Mouse (Mus musculus) right cerebral cortex, postnatal 36 days (tissue): Measurements from ENCODE around the gene Glis1.

Experiments
- DNase-seq, 2 experiments: peaks; one replicate each; pipeline ENCODE4 v3.0.0; 2022; ENCODE audit warnings: low spot score in 2 of 2, mixed read lengths in 1 of 2

Gene Glis1

GRCm38 (mm10) chr4:107434356-107435237 lies at the start of gene Glis1:
Glis1 (plus strand) TSS chr4:107434591.
- peak; percentile 39 to 58 for DNase-seq

- DNase-seq, result no peak
These were observed 47.4 kb upstream of the Glis1 start for GRCm38 (mm10) chr4:107387038-107387437.

- DNase-seq, result no peak
These were observed 46.9 kb upstream of the Glis1 start for GRCm38 (mm10) chr4:107387465-107387864.

DNA sequence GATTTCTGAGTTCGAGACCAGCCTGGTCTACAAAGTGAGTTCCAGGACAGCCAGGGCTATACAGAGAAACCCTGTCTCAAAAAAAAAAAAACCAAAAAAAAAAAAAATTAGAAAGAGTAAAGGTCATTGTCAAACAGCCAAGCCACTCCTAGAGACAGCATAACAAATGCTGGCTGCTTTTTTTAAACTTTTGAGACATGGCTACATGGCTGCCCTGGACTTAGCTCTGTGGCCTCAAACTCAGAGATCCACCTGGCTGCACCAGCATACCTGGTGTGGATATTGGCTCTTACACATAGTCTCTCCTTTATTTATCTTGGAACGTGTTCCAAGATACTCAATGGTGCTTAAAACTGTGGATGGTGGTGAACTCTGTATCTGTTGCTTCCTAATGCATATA lies 46.1 kb upstream of the Glis1 start:
- DNase-seq, result no peak

GRCm38 (mm10) chr4:107389345-107389744 lies 45.0 kb upstream of the Glis1 start:
- no peak for DNase-seq

DNA sequence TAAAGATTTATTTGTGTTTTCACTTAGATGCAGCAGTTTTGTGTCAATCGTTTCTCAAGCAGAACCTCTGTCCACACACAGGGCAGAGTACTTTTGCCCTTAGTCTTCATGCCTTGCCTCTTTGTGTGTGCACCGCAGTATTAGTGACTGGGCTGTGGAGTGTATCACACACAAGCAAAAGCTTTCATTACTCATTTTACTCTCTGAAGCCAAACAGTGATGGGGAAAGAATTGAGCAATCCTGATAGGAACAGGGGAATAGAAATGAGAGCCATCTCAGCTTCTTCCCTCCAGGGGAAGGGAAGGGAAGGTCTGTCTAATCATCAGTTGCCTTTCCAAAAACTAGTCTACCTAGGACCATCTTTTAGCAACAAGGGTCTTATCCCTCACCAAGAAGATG lies 40.6 kb upstream of the Glis1 start:
- DNase-seq, result no peak

DNA sequence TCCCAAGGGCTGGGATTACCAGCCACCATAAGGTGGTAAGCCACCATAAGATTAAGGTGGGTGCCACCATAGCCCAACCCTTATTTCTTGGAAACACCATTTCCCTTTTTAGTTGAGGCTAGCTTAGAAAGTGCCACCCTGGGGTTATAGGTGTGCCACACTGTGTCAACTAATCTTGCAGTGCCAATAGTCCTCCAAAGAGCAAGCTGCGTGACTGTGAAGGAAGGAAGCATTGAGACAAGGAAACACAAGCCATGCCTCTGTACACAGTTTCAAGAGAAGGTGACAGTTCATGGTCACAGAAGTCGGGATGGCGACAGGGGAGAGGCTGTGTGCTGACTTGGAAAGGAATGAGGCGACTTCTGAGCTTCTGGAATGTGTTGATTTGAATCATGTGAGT lies 14.2 kb upstream of the Glis1 start:
- no peak for DNase-seq

DNA sequence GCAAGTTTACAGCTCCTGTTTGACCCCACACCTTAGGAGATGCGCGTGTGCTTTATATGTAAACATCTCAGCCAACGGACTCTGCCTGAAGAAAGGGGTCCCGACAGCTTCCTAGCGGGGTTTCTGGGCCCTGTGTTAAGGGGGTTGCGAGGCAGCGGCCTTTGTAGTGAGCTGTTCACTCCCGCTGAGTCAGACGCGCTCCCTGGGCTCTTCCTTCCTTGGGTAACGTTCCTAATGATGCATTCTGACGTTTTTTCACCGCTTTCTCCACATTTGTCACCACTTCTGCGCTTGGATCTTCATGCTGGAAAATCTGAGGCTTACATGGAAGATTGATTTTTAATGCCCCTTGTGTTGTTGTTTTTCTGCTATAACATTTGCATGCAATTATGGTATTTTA lies 12.7 kb upstream of the Glis1 start:
- no peak for DNase-seq

- no peak for DNase-seq
These were observed 12.2 kb upstream of the Glis1 start for GRCm38 (mm10) chr4:107422176-107422575.

DNA sequence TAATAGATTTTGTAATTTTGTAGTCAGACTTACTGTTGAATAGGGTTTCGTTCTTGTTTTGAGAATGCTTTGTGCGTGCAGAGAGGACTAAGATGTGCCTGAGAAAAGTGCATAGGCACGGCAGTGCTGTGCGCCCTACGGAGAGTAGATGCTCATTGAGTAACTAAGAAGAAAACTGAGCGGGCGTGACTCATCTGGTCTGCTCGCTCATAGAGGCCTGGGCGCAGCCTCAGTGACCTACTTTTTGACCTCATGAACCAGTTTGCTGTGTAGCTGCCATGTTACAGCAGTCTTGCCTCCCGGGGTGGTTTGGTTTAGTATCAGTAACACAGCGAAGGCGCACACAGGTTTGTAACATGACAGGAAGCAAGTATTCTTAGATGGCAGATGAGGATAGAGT lies 8.8 kb upstream of the Glis1 start:
- no peak for DNase-seq

GRCm38 (mm10) chr4:107426631-107427030 lies 7.8 kb upstream of the Glis1 start:
- peak in 1 of 2 experiments; percentile 34 for DNase-seq

GRCm38 (mm10) chr4:107432717-107433116 lies 1.7 kb upstream of the Glis1 start:
- peak; percentile 45 to 53 for DNase-seq

DNA sequence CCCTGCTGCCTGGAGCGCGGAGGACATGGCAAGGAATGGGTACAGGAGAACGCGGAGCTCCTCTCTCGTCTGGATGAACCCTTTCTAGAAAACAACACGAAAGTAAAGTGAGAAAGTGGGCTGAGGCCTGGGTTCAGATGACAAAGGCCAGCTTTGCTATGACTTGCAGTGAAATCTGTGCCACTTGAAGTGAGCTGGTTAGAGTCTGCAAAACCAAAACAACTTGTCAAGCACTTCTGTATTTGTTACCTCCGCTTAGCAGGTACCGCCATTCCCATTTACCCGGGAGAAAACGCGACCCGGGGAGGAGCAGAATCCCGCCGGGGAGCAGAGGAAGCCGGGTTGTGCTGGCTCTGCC lies 414 bp upstream of the Glis1 start:
- no peak for DNase-seq

GRCm38 (mm10) chr4:107435238-107435946 lies 1.0 kb downstream of the Glis1 start:
- DNase-seq, result no peak

GRCm38 (mm10) chr4:107436476-107436875 lies 2.1 kb downstream of the Glis1 start:
- DNase-seq, result no peak

DNA sequence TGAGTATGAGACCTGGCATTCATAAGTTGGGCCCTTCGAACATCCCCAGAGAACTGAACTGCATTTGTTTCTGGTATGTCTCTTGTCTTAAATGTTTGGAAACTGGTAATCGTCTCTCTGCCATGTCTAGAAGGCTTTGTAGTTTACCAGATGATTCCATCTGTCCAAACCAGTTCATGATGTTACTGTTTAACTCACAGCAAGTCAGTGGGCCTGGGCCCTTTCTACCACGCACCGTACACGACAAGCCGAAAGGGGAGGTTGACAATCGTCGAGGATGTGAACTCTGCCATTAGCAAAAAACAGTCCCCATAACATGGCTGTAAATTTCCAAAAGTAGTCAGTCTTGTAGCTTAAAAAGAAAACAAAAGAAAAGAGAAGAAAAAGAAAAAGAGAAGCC lies 4.3 kb downstream of the Glis1 start:
- DNase-seq, result no peak

- no peak for DNase-seq
These were observed 5.9 kb downstream of the Glis1 start for GRCm38 (mm10) chr4:107440306-107440705.

GRCm38 (mm10) chr4:107442288-107442687 lies 7.9 kb downstream of the Glis1 start:
- no peak for DNase-seq

DNA sequence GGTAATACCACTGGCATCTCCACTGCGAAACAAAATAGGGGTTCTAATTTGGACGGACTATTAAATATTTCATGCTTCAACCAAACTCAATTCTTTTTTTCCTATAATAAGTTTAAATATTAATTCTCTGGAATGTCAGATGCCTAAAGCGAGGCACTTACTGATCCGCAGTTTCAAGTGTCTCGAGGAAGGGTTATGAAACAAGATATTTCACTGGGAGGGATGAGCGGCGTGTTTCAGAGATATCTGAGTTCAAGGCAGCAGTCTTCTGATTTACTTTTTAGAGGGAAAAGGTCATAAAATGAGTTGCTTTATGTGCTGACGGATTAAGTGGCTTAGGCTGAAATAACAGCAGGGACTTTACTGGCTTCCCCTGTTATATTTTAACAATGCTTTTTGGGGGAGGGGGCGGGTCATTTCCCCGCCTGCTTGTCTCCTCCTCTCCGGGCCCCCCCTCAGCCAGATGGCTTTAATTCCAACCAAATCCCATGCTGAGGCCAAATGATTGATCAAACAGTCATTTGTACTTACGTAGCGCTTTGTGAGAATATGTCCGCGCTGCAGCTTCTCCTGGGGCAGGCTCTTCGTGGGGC lies 8.6 kb downstream of the Glis1 start:
- DNase-seq, result no peak

GRCm38 (mm10) chr4:107443621-107444020 lies 9.2 kb downstream of the Glis1 start:
- DNase-seq, result no peak

GRCm38 (mm10) chr4:107448481-107448880 lies 14.1 kb downstream of the Glis1 start:
- DNase-seq, result no peak

DNA sequence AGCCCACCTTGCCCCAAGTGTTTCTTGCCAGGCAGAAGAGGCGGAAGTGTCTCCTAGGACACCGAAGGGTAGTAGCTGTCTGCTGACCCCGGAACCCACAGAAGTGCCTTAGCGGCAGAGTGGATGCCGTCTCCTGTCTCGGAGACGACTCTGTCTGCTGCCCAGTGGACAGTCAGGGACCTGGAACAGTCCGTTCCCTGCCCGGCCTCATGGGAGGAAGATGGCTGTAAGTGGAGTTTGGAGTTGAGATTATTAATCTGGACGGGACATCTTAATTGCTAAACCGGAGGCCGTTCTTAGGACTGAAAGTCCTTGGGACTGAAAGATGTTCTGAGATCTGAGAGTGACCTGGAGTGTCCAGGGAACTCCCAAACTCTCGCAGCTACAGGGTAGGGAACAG lies 15.1 kb downstream of the Glis1 start:
- DNase-seq, result no peak
